Mouse (Mus musculus) ovary, adult 18-20 months (tissue): ENCODE data around the gene Ppp4r3a.
"Not testable (repeated sequence)": the region's sequence is repeated elsewhere in the genome, so short reads cannot be mapped to it uniquely, and the experiment has no call there.

Source experiments
- DNase-seq: peaks from one replicate; pipeline ENCODE4 v3.0.0; 2022; ENCODE audit warnings: low spot score, mixed read lengths

The Ppp4r3a gene

GRCm38 (mm10) chr12:101083076-101083838 is at the start of gene Ppp4r3a:
Gene Ppp4r3a (minus strand): TSS chr12:101083702.
- DNase-seq: peak; percentile 94

- DNase-seq: no peak
Measured at GRCm38 (mm10) chr12:101123013-101123412, 39.5 kb upstream of the Ppp4r3a start.

- not testable (repeated sequence) for DNase-seq
Measured at GRCm38 (mm10) chr12:101122066-101122465, 38.6 kb upstream of the Ppp4r3a start.

- not testable (repeated sequence) for DNase-seq
Measured at GRCm38 (mm10) chr12:101109794-101110585, 26.5 kb upstream of the Ppp4r3a start.

- DNase-seq: no peak
Measured at GRCm38 (mm10) chr12:101107722-101108121, 24.2 kb upstream of the Ppp4r3a start.

- no peak for DNase-seq
Measured at GRCm38 (mm10) chr12:101105571-101105970, 22.1 kb upstream of the Ppp4r3a start.

GRCm38 (mm10) chr12:101102648-101103047 is 19.1 kb upstream of the Ppp4r3a start:
- no peak for DNase-seq

- not testable (repeated sequence) for DNase-seq
Measured at GRCm38 (mm10) chr12:101093678-101094077, 10.2 kb upstream of the Ppp4r3a start.

- no peak for DNase-seq
Measured at GRCm38 (mm10) chr12:101089955-101090354, 6.5 kb upstream of the Ppp4r3a start.

- DNase-seq: no peak
Measured at GRCm38 (mm10) chr12:101087406-101087805, 3.9 kb upstream of the Ppp4r3a start.

GRCm38 (mm10) chr12:101084881-101085666 is 1.6 kb upstream of the Ppp4r3a start:
- DNase-seq: no peak

GRCm38 (mm10) chr12:101084237-101084636 is 735 bp upstream of the Ppp4r3a start:
- DNase-seq: no peak

- DNase-seq: no peak
Measured at GRCm38 (mm10) chr12:101083839-101084195, 315 bp upstream of the Ppp4r3a start.

- DNase-seq: peak; percentile 19
Measured at GRCm38 (mm10) chr12:101082296-101083075, 1.0 kb downstream of the Ppp4r3a start.

GRCm38 (mm10) chr12:101077955-101078354 is 5.5 kb downstream of the Ppp4r3a start:
- no peak for DNase-seq

GRCm38 (mm10) chr12:101075433-101075832 is 8.1 kb downstream of the Ppp4r3a start:
- no peak for DNase-seq

GRCm38 (mm10) chr12:101074821-101075429 is 8.6 kb downstream of the Ppp4r3a start:
- DNase-seq: no peak

- no peak for DNase-seq
Measured at GRCm38 (mm10) chr12:101069813-101070212, 13.7 kb downstream of the Ppp4r3a start.

- DNase-seq: no peak
Measured at GRCm38 (mm10) chr12:101066329-101066728, 17.2 kb downstream of the Ppp4r3a start.

GRCm38 (mm10) chr12:101039956-101040355 is 43.5 kb downstream of the Ppp4r3a start:
- no peak for DNase-seq
